Mouse (Mus musculus) embryonic fibroblast, embryonic 13.5 days (primary cell): ENCODE data around the gene Pla2g3. TPM values are rescaled to one million over a fixed set of nuclear protein-coding genes. Genes with fewer than 3 reads are reported as not detected.
A peak's percentile ranks its signal among the peaks of the same experiment; 100 is the strongest.

Experiments
- H3K27ac ChIP-seq: 2 replicates; pipeline ENCODE4 v1.5.1; 2012; ENCODE audit warnings: low read length, control low read depth, inconsistent platforms; ENCODE audit not compliant: insufficient read depth
- H3K4me1 ChIP-seq: 2 replicates; pipeline ENCODE4 v1.6.1; 2011; ENCODE audit warnings: low read length; ENCODE audit not compliant: control insufficient read depth, insufficient read depth
- H3K4me3 ChIP-seq: 2 replicates; pipeline ENCODE4 v1.5.1; 2011; ENCODE audit warnings: mild to moderate bottlenecking, control low read depth, low read length; ENCODE audit not compliant: insufficient read depth
- CTCF ChIP-seq: IDR thresholded peaks from 2 replicates; pipeline ENCODE4 v1.5.1; 2011; ENCODE audit warnings: mild to moderate bottlenecking, control low read depth, low read length, moderate library complexity, borderline replicate concordance; ENCODE audit not compliant: insufficient read depth
- POLR2A ChIP-seq: IDR thresholded peaks from 2 replicates; pipeline ENCODE4 v1.6.1; 2011; ENCODE audit warnings: low read depth, mild to moderate bottlenecking, control low read depth, low read length, moderate library complexity
- polyA plus RNA-seq: library from polyadenylated mRNA; stranded (reverse); fragments of >200 nt; gene quantifications from 2 replicates; pipeline ENCODE4 v1.2.4, GENCODE M21; 2011; ENCODE audit warnings: low read depth; ENCODE audit not compliant: missing spikeins, insufficient read length

Gene Pla2g3
- 0.25 TPM in 1 of 2 replicates, not detected in the other for polyA plus RNA-seq

DNA sequence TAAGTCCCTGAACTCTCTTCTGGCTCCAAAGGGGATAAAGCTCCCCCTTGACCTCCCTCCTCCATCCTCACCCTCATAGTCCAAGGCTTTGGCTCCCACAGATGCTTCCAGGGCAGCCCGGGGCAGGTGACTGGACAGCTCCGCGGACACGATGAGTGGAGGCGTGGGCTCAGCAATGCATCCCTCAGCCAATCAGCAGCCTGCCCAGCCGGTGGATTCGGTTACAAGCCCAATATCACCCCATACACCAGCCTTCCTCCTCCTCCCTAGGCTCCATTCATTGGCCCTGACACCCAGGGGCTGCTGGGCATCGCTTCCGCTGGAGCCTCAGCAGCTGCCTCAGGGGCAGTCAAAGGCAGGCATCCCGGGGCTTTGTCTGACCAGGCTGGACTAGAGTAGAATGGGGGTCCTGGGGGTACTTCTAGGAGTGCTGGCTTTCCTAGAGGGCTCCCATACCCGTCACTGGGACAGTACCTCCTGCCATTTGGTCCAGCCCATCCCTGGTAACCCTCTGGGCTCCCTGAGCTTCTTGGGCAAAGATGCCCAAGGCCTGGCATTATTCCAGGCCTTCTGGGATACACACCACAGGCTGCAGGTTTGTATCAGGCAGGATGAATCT, at the start of gene Pla2g3:
Pla2g3 (plus strand) TSS at position 333 of the 619 bp plus-strand sequence.
- H3K4me3 ChIP-seq: no peak within 1 kb of the TSS
- no peaks in the 10 kb centered on the region for H3K4me1 ChIP-seq
- H3K27ac ChIP-seq: no peak within 1 kb of the TSS
- TF ChIP-seq POLR2A: no peak
- TF ChIP-seq CTCF: no peak

DNA sequence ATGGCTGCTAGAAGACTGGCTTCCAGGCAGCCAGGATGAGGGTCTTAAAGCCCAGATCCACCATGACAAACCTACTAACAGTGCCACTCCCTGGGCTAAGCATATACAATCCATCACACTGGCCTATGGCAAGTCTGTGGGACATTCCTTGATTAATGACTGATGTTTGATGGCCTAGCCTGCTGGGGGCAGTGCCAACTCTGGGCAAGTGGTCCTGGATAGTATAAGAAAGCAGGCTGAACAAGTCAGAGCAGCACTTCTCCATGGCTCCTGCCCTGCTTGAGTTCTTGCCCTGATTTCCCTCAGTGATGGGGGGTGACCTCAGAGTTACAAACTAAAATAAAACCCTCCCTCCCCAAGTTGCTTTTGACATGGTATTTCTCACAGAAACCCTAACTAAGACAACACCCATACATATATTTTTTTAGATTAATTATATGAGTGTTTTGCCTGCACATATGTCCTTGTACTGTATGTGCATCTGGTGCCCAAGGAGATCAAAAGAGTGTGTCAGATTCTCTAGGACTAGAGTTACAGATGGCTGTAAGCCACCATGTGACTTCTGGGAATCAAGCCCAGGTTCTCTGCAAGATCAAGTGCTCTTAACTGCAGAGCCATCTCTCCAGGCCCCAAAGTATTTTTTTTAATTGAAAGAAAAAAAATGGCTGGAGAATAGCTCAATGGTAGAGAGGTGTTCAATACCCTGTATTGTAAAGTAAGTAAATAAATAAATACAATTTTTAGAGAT, 46.2 kb upstream of the Pla2g3 start:
- no peak overlapping the region for H3K4me3 ChIP-seq
- H3K27ac ChIP-seq: no peak overlapping the region
- peaks cover 13% of the 10 kb centered on the region for H3K4me1 ChIP-seq
- no peak for TF ChIP-seq POLR2A
- no peak for TF ChIP-seq CTCF

DNA sequence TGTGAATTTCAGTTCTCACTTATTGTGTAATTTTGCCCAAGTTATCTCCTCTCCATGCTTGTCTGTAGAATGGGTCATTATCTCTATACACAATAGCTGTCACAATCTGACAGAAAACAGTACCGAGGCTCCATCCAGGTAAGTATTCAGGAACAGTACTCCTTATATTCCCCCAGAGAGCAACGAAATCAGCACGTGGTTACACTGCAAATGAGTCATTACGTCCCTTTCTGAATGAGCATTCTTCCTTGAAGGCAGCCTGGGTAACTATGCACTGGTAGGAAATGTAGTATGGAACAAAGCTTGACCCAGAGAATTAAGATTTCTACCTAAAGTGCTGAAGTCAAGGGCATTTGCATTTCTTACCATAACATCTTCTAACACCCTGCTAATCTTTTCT, 45.4 kb upstream of the Pla2g3 start:
- peaks cover 13% of the 10 kb centered on the region for H3K4me1 ChIP-seq
- H3K4me3 ChIP-seq: no peak overlapping the region
- no peak overlapping the region for H3K27ac ChIP-seq
- no peak for TF ChIP-seq CTCF
- TF ChIP-seq POLR2A: no peak

DNA sequence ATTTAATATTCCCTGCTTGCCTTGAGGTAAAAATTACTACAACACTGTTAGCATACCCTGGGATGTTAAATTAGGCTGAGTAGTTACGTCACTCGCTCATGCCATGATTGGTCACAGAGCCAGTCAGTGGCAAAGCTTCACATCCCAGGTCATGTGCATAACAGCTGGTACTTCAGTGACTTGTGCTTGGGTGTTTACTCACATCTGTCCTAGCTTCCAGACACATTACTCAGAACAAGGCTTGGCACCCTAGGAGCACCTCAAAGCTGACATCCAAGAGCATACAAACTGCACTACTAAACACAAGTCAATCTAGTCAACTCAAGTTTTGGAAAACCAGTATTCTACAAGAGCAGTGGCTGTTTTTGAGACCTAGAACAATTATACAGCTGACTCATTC, 45.0 kb upstream of the Pla2g3 start:
- H3K4me1 ChIP-seq: peaks cover 12% of the 10 kb centered on the region
- H3K27ac ChIP-seq: 0 out of 2 replicates have a peak overlapping the region, but pooled peaks have one; percentile 12
- H3K4me3 ChIP-seq: no peak overlapping the region
- TF ChIP-seq CTCF (no peak), POLR2A (no peak)

DNA sequence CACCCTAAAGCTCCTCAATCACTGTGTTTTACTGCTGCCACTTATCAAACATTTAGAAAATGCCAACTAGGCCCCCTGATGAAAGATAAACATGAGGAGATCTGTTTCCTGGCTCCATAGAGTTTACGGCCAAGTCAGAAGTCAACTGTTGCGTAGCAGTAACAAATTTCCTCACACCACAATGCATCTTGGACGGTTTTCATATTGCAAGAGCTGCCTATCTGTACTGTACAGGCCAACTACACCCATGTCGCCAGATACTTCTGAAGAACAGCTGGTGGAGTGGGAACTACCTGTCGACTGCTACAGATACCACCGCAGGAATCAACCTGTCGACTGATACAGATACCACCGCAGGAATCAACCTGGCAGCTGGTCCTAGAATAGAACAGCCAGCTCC, 43.2 kb upstream of the Pla2g3 start:
- Histone ChIP-seq H3K27ac (no peak overlapping the region), H3K4me3 (no peak overlapping the region), H3K4me1 (peaks cover 11% of the 10 kb centered on the region)
- no peak for TF ChIP-seq POLR2A
- no peak for TF ChIP-seq CTCF

DNA sequence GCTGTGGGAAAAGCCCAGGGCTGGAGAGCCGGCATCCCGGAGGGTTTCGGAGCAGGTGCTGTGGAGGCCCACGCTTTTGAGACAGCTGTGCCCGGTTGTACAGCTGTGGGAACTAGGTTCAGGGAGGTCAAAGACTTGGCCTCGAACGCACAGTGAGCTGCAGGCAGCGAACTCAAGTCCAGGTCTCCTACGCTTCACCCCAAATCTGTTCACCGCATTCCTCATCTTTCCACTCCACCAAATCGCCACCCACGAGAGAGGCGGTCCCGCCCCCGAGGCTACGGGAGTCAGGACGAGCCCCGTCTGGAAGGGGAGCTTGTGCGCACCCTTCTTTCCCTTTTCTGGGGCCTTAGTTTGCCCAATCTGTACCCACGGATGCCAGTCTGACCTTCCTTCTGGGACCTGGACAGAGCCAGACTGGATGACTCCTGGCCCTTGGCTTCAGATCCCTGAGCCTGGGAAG, 36.4 kb upstream of the Pla2g3 start:
- TF ChIP-seq CTCF: no peak
- TF ChIP-seq POLR2A: no peak
- H3K27ac ChIP-seq: peak overlapping the region; percentile 85

DNA sequence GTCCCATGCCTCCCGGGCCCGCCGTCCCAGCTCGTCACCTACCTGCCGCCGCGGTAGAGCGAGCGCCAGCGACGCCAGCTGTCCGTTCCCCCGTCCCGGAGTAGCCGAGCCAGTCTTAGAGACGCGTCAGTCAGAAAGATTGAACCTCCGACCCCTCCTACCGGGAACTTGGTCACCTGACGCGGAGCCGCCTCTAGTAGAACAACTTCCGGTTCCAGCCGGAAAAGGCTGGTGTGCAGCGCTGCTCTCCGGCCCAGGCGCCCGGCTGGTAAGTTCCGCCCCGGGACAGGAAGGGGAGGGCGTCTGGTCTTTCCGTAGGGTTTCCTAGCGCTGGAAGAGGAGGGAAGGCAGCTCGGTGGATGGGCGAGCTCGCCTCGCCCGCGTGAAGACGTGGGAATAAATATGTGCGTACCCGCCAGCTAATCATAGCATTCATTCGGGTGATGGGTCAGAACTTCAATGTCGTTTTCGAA, 35.9 kb upstream of the Pla2g3 start, which contains the start of gene Rnf185:
Rnf185 (minus strand) TSS at position 197 of the 473 bp plus-strand sequence.
- Histone ChIP-seq H3K4me1 (0 out of 2 replicates have a peak, but pooled peaks cover 2% of the 10 kb centered on the region), H3K4me3 (peak within 1 kb of the TSS; percentile 97), H3K27ac (peak within 1 kb of the TSS; percentile 88)
- peak; percentile 92 for TF ChIP-seq POLR2A
- TF ChIP-seq CTCF: no peak

More for the DNA sequence above, 36.4 kb upstream of the Pla2g3 start:
- 0 out of 2 replicates have a peak, but pooled peaks cover 2% of the 10 kb centered on the region for H3K4me1 ChIP-seq
- H3K4me3 ChIP-seq: peak overlapping the region; percentile 97

DNA sequence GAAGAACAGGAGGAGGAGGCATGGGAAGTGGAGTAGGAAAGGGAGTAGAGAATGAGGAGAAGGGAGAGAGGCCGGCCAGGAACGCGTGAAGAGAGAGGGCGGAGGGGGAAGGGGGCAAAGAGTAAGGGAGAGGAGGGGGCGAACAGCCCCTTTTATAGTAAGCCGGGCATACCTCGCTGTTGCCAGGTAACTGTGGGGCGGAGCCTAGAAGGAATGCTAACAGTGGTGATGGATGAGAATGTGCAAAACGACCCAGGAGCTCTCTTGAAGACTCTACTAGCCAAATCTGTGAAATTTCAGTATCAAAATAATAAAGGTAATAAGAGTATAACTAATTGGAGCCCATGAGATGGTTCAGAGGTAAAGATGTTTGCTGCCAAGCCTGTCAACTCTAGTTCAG, 35.3 kb upstream of the Pla2g3 start:
- peak overlapping the region; percentile 76 for H3K4me3 ChIP-seq
- 0 out of 2 replicates have a peak, but pooled peaks cover 2% of the 10 kb centered on the region for H3K4me1 ChIP-seq
- peak overlapping the region; percentile 88 for H3K27ac ChIP-seq
- TF ChIP-seq CTCF (no peak), POLR2A (no peak)

DNA sequence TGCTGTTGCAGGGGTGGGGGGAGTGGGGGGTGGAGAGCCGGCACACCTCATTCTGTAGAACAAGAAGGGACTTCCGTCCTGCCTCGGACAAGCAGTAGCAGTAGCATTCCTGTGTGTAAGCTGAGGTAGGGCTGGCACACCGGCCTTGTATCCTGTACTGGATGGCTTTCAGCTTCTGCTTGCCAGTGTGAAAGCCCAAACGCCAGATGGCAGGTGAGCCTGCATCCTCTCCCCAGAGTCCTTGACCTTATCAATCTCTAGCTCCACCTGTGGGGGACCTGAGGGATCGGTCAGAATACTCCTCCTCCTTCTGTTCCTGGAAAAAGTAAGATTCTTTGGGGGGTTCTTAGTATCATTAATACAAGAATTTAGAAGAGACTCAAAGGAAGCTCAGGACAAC, 34.6 kb upstream of the Pla2g3 start:
- Histone ChIP-seq H3K27ac (no peak overlapping the region), H3K4me1 (0 out of 2 replicates have a peak, but pooled peaks cover 2% of the 10 kb centered on the region), H3K4me3 (no peak overlapping the region)
- no peak for TF ChIP-seq CTCF
- no peak for TF ChIP-seq POLR2A

DNA sequence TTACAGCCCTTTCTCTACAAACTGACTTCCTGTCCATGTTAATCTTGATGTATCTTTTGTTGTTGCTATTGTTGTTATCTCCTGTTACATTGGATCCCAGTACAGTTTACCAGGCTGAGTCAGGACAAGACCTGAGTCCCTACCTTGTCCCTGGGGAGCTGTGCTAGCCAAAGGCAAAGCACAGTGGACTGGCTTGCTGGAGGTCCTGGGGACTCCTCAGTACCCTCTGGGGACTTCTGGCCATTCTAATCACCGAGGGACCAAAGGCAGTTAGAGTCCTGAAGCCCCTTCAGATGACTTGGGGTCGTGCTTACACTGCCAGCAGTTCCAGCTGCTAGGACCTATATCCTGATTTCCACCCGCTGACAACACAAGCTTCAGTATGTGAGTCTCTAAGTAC, 33.6 kb upstream of the Pla2g3 start:
- Histone ChIP-seq H3K4me1 (0 out of 2 replicates have a peak, but pooled peaks cover 2% of the 10 kb centered on the region), H3K27ac (no peak overlapping the region), H3K4me3 (no peak overlapping the region)
- TF ChIP-seq POLR2A (no peak), CTCF (no peak)

DNA sequence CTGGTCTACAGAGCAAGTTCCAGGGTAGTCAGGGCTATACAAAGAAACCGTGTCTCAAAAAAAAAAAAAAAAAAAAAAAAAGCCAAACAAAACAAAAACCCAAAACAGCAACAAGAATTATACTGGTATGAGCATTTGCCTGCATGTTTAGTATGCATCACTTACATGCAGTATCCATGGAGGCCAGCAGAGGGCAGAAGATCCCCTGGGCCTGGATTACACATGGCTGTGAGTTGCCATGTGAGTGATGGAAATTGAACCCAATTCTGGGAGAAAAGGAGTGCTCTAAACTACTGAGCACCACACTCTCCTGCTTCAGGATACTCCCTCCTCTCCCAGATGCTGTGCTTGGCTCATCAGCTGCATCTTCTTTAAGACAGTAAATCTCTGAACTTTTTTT, 31.7 kb upstream of the Pla2g3 start:
- Histone ChIP-seq H3K27ac (no peak overlapping the region), H3K4me1 (no peaks in the 10 kb centered on the region), H3K4me3 (no peak overlapping the region)
- peak; percentile 65; the same call in 1 of the 2 replicates for TF ChIP-seq CTCF
- TF ChIP-seq POLR2A: no peak
